Mouse (Mus musculus) liver, embryonic 14.5 days (tissue): Measurements from ENCODE around the gene Cbln3. TPM values are rescaled to one million over a fixed set of nuclear protein-coding genes. Genes with fewer than 3 reads are reported as not detected.

Experiments
- ATAC-seq: fragments of 200-750 bp; cut with Nextera tagmentation; 2 replicates; pipeline ENCODE4 v1.8.0; 2017; ENCODE audit warnings: moderate number of reproducible peaks, mild to moderate bottlenecking, moderate library complexity; ENCODE audit not compliant: insufficient read depth
- DNase-seq, 3 experiments: peaks; one replicate each; pipeline ENCODE4 v3.0.0-alpha.2; 2012 to 2013; ENCODE audit warnings: low read depth in 3 of 3, low spot score in 3 of 3
- H3K27ac ChIP-seq: fragments of 300-500 bp; sonication (generic); 2 replicates; pipeline ENCODE4 v1.5.1; 2014; ENCODE audit warnings: moderate library complexity, mild to moderate bottlenecking, control low read depth, inconsistent platforms
- H3K27me3 ChIP-seq: fragments of 300-500 bp; sonication (generic); 2 replicates; pipeline ENCODE4 v1.6.1; 2014; ENCODE audit warnings: mild to moderate bottlenecking, low read length, moderate library complexity; ENCODE audit not compliant: control insufficient read depth, insufficient read depth
- H3K36me3 ChIP-seq: fragments of 300-500 bp; sonication (generic); replicated peaks from 2 replicates; pipeline ENCODE4 v1.6.1; 2014; ENCODE audit warnings: low read depth; ENCODE audit not compliant: control insufficient read depth, insufficient read depth
- H3K4me1 ChIP-seq, 2 experiments: fragments of 200-500 bp in 1 of 2; fragments of 300-500 bp in 1 of 2; sonication (generic) in 1 of 2; replicated peaks; 2 replicates each; pipeline ENCODE4 v1.6.1; 2012 to 2014; ENCODE audit warnings: antibody characterized with exemption in 1 of 2, inconsistent platforms in 1 of 2, low read length in 1 of 2; ENCODE audit not compliant: control insufficient read depth in 2 of 2, insufficient read depth in 2 of 2
- H3K4me2 ChIP-seq: fragments of 300-500 bp; sonication (generic); 2 replicates; pipeline ENCODE4 v1.6.1; 2014; ENCODE audit warnings: low read depth, mild to moderate bottlenecking, control low read depth, moderate library complexity
- H3K4me3 ChIP-seq, 2 experiments: fragments of 200-500 bp in 1 of 2; fragments of 300-500 bp in 1 of 2; sonication (generic) in 1 of 2; 2 replicates each; pipeline ENCODE4 v1.5.1; 2012 to 2014; ENCODE audit warnings: low read depth in 2 of 2, low read length in 2 of 2, mild to moderate bottlenecking in 2 of 2, control low read depth in 1 of 2, inconsistent platforms in 1 of 2, moderate library complexity in 1 of 2; ENCODE audit not compliant: insufficient read depth in 1 of 2
- H3K9ac ChIP-seq: fragments of 300-500 bp; sonication (generic); replicated peaks from 2 replicates; pipeline ENCODE4 v1.6.1; 2014; ENCODE audit warnings: mild to moderate bottlenecking, control low read depth, moderate library complexity
- H3K9me3 ChIP-seq: fragments of 300-500 bp; sonication (generic); 2 replicates; pipeline ENCODE4 v1.6.1; 2016; ENCODE audit warnings: low read length, mixed read lengths; ENCODE audit not compliant: control insufficient read depth
- CTCF ChIP-seq: IDR thresholded peaks from 2 replicates; pipeline ENCODE4 v1.5.1; 2016; ENCODE audit warnings: antibody characterized with exemption, low read depth, control low read depth
- EP300 ChIP-seq: IDR thresholded peaks from 2 replicates; pipeline ENCODE4 v1.6.1; 2016; ENCODE audit warnings: antibody characterized with exemption, low read depth
- WGBS: fragments of 180-500 bp; shearing (Covaris S2); extraction: QIAGEN DNeasy Blood & Tissue Kit; methylation state at CpG from one replicate; pipeline ENCODE4 v1.1.7; 2014; ENCODE audit not compliant: insufficient replicate concordance; 5-methylcytosine and 5-hydroxymethylcytosine counted together
- polyA plus RNA-seq, 2 experiments: library from polyadenylated mRNA; depleted of rRNA in 1 of 2; stranded (reverse) in 1 of 2; unstranded in 1 of 2; fragments of >200 nt; fragmentation: Nextera tagmentation in 1 of 2; extraction: Ambion mirVana in 1 of 2; gene quantifications; 2 replicates each; pipeline versions ENCODE4 v1.2.1 to v1.2.3; 2012 to 2014

The Cbln3 gene
- polyA plus RNA-seq, 2 experiments, result 0.06 to 0.15 TPM

GRCm38 (mm10) chr14:55850885-55851284 lies 33.3 kb downstream of the Cbln3 start:
- Histone ChIP-seq H3K4me2 (no peak overlapping the region), H3K4me3 (no peak overlapping the region), H3K27ac (no peak overlapping the region), H3K9me3 (no peaks in the 10 kb centered on the region), H3K4me1 (peaks cover 4 to 25% of the 10 kb centered on the region in 2 experiments), H3K27me3 (no peaks in the 10 kb centered on the region), H3K36me3 (no peaks in the 10 kb centered on the region), H3K9ac (no peak overlapping the region)
- WGBS, result 26% methylated on average over 6 of the region's 6 CpGs
- TF ChIP-seq EP300 (no peak), CTCF (no peak)
- ATAC-seq, result no peak
- no peak for DNase-seq

DNA sequence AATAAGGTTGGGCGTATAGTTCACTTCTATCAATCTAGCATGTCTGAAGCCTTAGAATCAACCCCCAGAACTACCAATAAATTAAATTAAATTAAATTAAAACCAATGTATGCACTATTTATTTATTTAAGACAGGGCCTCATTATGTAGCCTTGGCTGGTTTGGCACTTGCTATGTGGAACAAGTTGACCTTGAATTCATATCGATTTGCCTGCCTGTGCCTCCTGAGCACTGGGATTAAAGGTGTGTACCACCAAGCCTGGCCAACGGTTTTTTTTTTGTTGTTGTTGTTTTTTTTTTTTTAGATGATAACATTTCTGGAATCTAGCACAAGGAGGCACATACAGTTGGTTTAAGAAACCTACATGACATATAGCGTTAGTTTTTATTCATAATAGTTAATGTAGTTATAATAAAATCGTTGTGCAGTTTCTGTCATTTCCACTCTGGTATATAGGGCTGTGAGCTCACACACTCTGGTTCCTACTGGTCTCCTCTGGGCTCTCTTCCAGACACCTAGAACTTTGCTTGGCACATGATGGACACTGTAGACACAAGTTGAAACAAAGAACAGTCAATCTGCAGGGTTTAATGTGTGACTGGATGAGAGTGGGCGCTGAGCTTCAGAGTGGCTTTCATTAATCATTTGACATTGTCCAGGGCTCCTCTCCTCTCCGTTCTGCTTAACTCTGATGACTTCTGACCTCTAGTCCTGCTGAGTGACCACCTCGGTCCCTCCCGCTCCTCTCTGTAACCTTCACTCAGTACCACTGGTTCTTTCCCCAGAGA lies 38.5 kb downstream of the Cbln3 start:
- Histone ChIP-seq H3K4me3 (no peak overlapping the region), H3K27me3 (no peaks in the 10 kb centered on the region), H3K9ac (no peak overlapping the region), H3K27ac (no peak overlapping the region), H3K4me1 (peaks cover 0 to 5% of the 10 kb centered on the region in 2 experiments; a peak in 1 of 4 replicates), H3K4me2 (no peak overlapping the region), H3K36me3 (no peaks in the 10 kb centered on the region), H3K9me3 (no peaks in the 10 kb centered on the region)
- 57% methylated on average over 9 of the region's 9 CpGs for WGBS
- ATAC-seq, result no peak
- DNase-seq, result no peak
- TF ChIP-seq CTCF (no peak), EP300 (no peak)

- H3K27ac ChIP-seq, result no peak overlapping the region
- no peak overlapping the region for H3K4me2 ChIP-seq
- no peaks in the 10 kb centered on the region for H3K27me3 ChIP-seq
- H3K9ac ChIP-seq, result no peak overlapping the region
- H3K36me3 ChIP-seq, result no peaks in the 10 kb centered on the region
- peaks cover 0 to 4% of the 10 kb centered on the region in 2 experiments; a peak in 1 of 4 replicates for H3K4me1 ChIP-seq
- WGBS, result 52% methylated on average over 4 of the region's 4 CpGs
- no peaks in the 10 kb centered on the region for H3K9me3 ChIP-seq
- H3K4me3 ChIP-seq, result no peak overlapping the region
- no peak for ATAC-seq
- DNase-seq, result no peak
- TF ChIP-seq EP300, result no peak
- peak; percentile 40 for TF ChIP-seq CTCF
These were observed 41.4 kb downstream of the Cbln3 start for GRCm38 (mm10) chr14:55842794-55843193.

GRCm38 (mm10) chr14:55840853-55841366 lies 43.3 kb downstream of the Cbln3 start:
- no peak overlapping the region for H3K9ac ChIP-seq
- H3K4me2 ChIP-seq, result no peak overlapping the region
- H3K9me3 ChIP-seq, result no peaks in the 10 kb centered on the region
- 45% methylated on average over 4 of the region's 4 CpGs for WGBS
- H3K27ac ChIP-seq, result no peak overlapping the region
- no peaks in the 10 kb centered on the region for H3K36me3 ChIP-seq
- DNase-seq (no peak), ATAC-seq (no peak)
- H3K27me3 ChIP-seq, result no peaks in the 10 kb centered on the region
- peaks cover 0 to 4% of the 10 kb centered on the region in 2 experiments; a peak in 1 of 4 replicates for H3K4me1 ChIP-seq
- H3K4me3 ChIP-seq, result no peak overlapping the region
- TF ChIP-seq EP300, result no peak
- no peak for TF ChIP-seq CTCF

DNA sequence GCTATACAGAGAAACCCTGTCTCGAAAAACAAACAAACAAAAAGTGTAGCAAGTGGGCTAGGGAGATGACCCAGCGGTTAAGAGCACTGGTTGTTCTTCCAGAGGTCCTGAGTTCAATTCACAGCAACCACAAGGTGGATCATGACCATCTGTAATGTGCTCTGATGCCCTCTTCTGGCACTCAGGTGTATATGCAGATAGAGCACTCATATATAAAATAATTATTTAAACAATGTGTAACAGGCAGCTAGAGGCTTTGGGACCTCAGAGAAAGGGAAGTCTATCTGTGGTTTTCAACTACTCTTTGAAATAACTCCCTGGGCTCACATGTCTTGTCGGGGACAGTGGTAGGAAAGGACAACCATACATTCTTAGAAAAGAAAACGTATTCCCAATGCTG lies 45.5 kb downstream of the Cbln3 start:
- H3K9ac ChIP-seq, result no peak overlapping the region
- TF ChIP-seq EP300 (no peak), CTCF (peak; percentile 46)
- no peaks in the 10 kb centered on the region for H3K36me3 ChIP-seq
- no peak overlapping the region for H3K4me2 ChIP-seq
- no peak for DNase-seq
- no peak overlapping the region for H3K27ac ChIP-seq
- H3K27me3 ChIP-seq, result no peaks in the 10 kb centered on the region
- no peak for ATAC-seq
- WGBS, result 49% methylated on average over 4 of the region's 4 CpGs
- H3K9me3 ChIP-seq, result no peaks in the 10 kb centered on the region
- H3K4me3 ChIP-seq, result no peak overlapping the region
- no peaks in the 10 kb centered on the region for H3K4me1 ChIP-seq
